Mouse (Mus musculus) E14TG2a.4 (cell line): ENCODE results near the gene Glt28d2.

Experiments used
- H3K27me3 ChIP-seq: 2 replicates; pipeline ENCODE4 v1.6.1; 2014; ENCODE audit warnings: low read length, control low read depth; ENCODE audit not compliant: insufficient read depth
- H3K36me3 ChIP-seq: 2 replicates; pipeline ENCODE4 v1.6.1; 2014; ENCODE audit warnings: low read length, control low read depth; ENCODE audit not compliant: insufficient read depth
- H3K4me1 ChIP-seq: replicated peaks from 2 replicates; pipeline ENCODE4 v1.6.1; 2014; ENCODE audit warnings: low read depth, low read length, control low read depth
- H3K4me3 ChIP-seq: replicated peaks from 2 replicates; pipeline ENCODE4 v1.5.1; 2014; ENCODE audit warnings: mild to moderate bottlenecking, low read length
- H3K9me3 ChIP-seq: 2 replicates; pipeline ENCODE4 v1.6.1; 2014; ENCODE audit warnings: low read length, control low read depth
- CTCF ChIP-seq: conservative IDR thresholded peaks from 2 replicates; pipeline ENCODE4 v1.5.1; 2014; ENCODE audit warnings: low read length
- NANOG ChIP-seq: IDR thresholded peaks from 2 replicates; pipeline ENCODE4 v1.6.1; 2014; ENCODE audit warnings: borderline replicate concordance, low read length, mixed read lengths
- POU5F1 ChIP-seq: IDR thresholded peaks from 2 replicates; pipeline ENCODE4 v1.6.1; 2014; ENCODE audit warnings: low read length, borderline replicate concordance

The Glt28d2 gene

GRCm38 (mm10) chr3:85886636-85887238 lies 579 bp downstream of the Glt28d2 start:
- Histone ChIP-seq H3K36me3 (no peaks in the 10 kb centered on the region), H3K4me3 (peak overlapping the region; percentile 84), H3K4me1 (peaks cover 21% of the 10 kb centered on the region), H3K27me3 (peaks cover 42% of the 10 kb centered on the region), H3K9me3 (no peaks in the 10 kb centered on the region)
- TF ChIP-seq POU5F1 (no peak), CTCF (no peak), NANOG (no peak)

GRCm38 (mm10) chr3:85885906-85886305 lies 1.4 kb downstream of the Glt28d2 start:
- Histone ChIP-seq H3K27me3 (peaks cover 39% of the 10 kb centered on the region), H3K4me3 (no peak overlapping the region), H3K4me1 (peaks cover 21% of the 10 kb centered on the region), H3K36me3 (no peaks in the 10 kb centered on the region), H3K9me3 (no peaks in the 10 kb centered on the region)
- TF ChIP-seq NANOG (no peak), CTCF (no peak)

GRCm38 (mm10) chr3:85880687-85881086 lies 6.6 kb downstream of the Glt28d2 start:
- TF ChIP-seq NANOG (no peak), POU5F1 (no peak), CTCF (no peak)
- Histone ChIP-seq H3K27me3 (peaks cover 9% of the 10 kb centered on the region), H3K9me3 (no peaks in the 10 kb centered on the region), H3K4me1 (no peaks in the 10 kb centered on the region), H3K4me3 (no peak overlapping the region), H3K36me3 (no peaks in the 10 kb centered on the region)

- Histone ChIP-seq H3K27me3 (peaks cover 4% of the 10 kb centered on the region; the same call in 1 of the 2 replicates), H3K4me1 (no peaks in the 10 kb centered on the region), H3K9me3 (no peaks in the 10 kb centered on the region), H3K4me3 (no peak overlapping the region), H3K36me3 (no peaks in the 10 kb centered on the region)
- TF ChIP-seq CTCF (no peak), POU5F1 (no peak), NANOG (no peak)
Measured at GRCm38 (mm10) chr3:85880068-85880467, 7.2 kb downstream of the Glt28d2 start.

GRCm38 (mm10) chr3:85878911-85879310 lies 8.4 kb downstream of the Glt28d2 start:
- Histone ChIP-seq H3K27me3 (no peaks in the 10 kb centered on the region), H3K4me1 (no peaks in the 10 kb centered on the region), H3K36me3 (no peaks in the 10 kb centered on the region), H3K4me3 (no peak overlapping the region), H3K9me3 (no peaks in the 10 kb centered on the region)
- TF ChIP-seq POU5F1 = no peak
- no peak for TF ChIP-seq NANOG
- no peak for TF ChIP-seq CTCF

- H3K9me3 ChIP-seq = peaks cover 11% of the 10 kb centered on the region
- H3K36me3 ChIP-seq = no peaks in the 10 kb centered on the region
- no peak overlapping the region for H3K4me3 ChIP-seq
- H3K27me3 ChIP-seq = no peaks in the 10 kb centered on the region
- no peaks in the 10 kb centered on the region for H3K4me1 ChIP-seq
- TF ChIP-seq POU5F1 = no peak
- no peak for TF ChIP-seq NANOG
- TF ChIP-seq CTCF = no peak
Measured at GRCm38 (mm10) chr3:85863996-85864395, 23.3 kb downstream of the Glt28d2 start.

GRCm38 (mm10) chr3:85862886-85863285 lies 24.4 kb downstream of the Glt28d2 start:
- TF ChIP-seq NANOG (no peak), POU5F1 (no peak), CTCF (no peak)
- Histone ChIP-seq H3K4me1 (no peaks in the 10 kb centered on the region), H3K9me3 (0 out of 2 replicates have a peak, but pooled peaks cover under 1% of the 10 kb centered on the region)

GRCm38 (mm10) chr3:85860996-85861395 lies 26.3 kb downstream of the Glt28d2 start:
- Histone ChIP-seq H3K4me3 (no peak overlapping the region), H3K36me3 (no peaks in the 10 kb centered on the region), H3K9me3 (no peaks in the 10 kb centered on the region), H3K27me3 (no peaks in the 10 kb centered on the region), H3K4me1 (no peaks in the 10 kb centered on the region)
- TF ChIP-seq CTCF (no peak), POU5F1 (no peak), NANOG (no peak)

More at GRCm38 (mm10) chr3:85862886-85863285, 24.4 kb downstream of the Glt28d2 start:
- Histone ChIP-seq H3K36me3 (no peaks in the 10 kb centered on the region), H3K4me3 (no peak overlapping the region), H3K27me3 (no peaks in the 10 kb centered on the region)

- Histone ChIP-seq H3K9me3 (no peaks in the 10 kb centered on the region), H3K36me3 (no peaks in the 10 kb centered on the region), H3K4me3 (no peak overlapping the region), H3K4me1 (no peaks in the 10 kb centered on the region), H3K27me3 (no peaks in the 10 kb centered on the region)
- TF ChIP-seq NANOG = no peak
- TF ChIP-seq CTCF = no peak
- no peak for TF ChIP-seq POU5F1
Measured at GRCm38 (mm10) chr3:85859311-85859710, 28.0 kb downstream of the Glt28d2 start.
